Mouse (Mus musculus): ENCODE results near the gene Ccer2.

DNA sequence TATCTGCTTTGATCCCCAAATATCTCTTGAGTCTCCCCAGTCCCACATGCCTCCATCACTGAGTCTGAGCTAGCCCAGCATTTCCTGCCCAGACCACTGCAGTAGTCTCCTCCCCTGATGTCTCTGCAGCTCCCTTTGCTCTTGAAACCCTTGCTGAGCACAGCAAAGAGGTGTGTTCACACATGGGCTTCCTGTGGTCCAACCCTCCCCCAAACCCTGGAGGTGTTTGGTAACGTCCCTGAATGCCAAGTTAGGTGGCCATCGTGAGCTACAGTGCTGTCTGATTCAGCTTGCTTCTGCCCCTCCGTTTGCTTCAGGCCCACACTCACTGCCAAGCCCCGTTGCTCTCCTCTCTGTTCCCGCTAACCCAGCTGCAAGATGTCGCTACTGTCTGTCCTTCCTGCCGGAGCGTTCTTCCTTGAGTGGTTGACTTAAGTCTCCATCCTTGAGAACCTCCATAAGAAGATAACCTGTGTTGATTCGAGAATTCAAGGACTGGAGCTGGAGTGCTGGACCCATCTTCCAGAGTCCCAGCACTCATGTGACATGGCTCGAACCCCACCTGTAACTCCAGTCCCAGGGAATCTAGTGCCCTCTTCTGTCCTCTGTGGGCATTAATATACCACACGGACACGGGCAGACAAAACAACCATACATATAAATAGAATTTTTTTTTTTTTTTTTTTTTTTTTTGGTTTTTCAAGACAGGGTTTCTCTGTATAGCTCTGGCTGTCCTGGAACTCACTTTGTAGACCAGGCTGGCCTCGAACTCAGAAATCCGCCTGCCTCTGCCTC lies 36.6 kb downstream of the Ccer2 start:
- TF ChIP-seq POLR2A (IDR thresholded peaks at IDR 0.05; ENCODE audit: extremely low read depth, insufficient read depth, low read length) (no peak), CTCF (IDR thresholded peaks at IDR 0.05; ENCODE audit: extremely low read depth, insufficient read depth, low read length) (no peak)

All from cortical plate, adult 2 months (tissue).